Mouse (Mus musculus) kidney, embryonic 14.5 days (tissue): ENCODE results near the gene Il6ra. TPM values are rescaled to one million over a fixed set of nuclear protein-coding genes. Genes with fewer than 3 reads are reported as not detected.
A peak's percentile ranks its signal among the peaks of the same experiment; 100 is the strongest.

ENCODE experiments used
- ATAC-seq: fragments of 200-750 bp; cut with Nextera tagmentation; 2 replicates; pipeline ENCODE4 v1.8.0; 2017; ENCODE audit warnings: moderate number of reproducible peaks, mild to moderate bottlenecking, moderate TSS enrichment, moderate library complexity; ENCODE audit not compliant: low FRiP score, low TSS enrichment
- H3K27ac ChIP-seq: fragments of 300-500 bp; sonication (generic); 2 replicates; pipeline ENCODE4 v1.5.1; 2014; ENCODE audit warnings: low read depth, mild to moderate bottlenecking, low read length, moderate library complexity, mixed read lengths
- H3K27me3 ChIP-seq: fragments of 300-500 bp; sonication (generic); 2 replicates; pipeline ENCODE4 v1.6.1; 2014; ENCODE audit warnings: mild to moderate bottlenecking, low read length; ENCODE audit not compliant: control insufficient read depth, insufficient read depth
- H3K36me3 ChIP-seq: fragments of 300-500 bp; sonication (generic); 2 replicates; pipeline ENCODE4 v1.6.1; 2014; ENCODE audit warnings: low read length, mixed read lengths; ENCODE audit not compliant: control insufficient read depth, insufficient read depth
- H3K4me1 ChIP-seq: fragments of 300-500 bp; sonication (generic); 2 replicates; pipeline ENCODE4 v1.6.1; 2014; ENCODE audit warnings: low read length, mixed read lengths; ENCODE audit not compliant: control insufficient read depth, insufficient read depth
- H3K4me2 ChIP-seq: fragments of 300-500 bp; sonication (generic); replicated peaks from 2 replicates; pipeline ENCODE4 v1.6.1; 2014; ENCODE audit warnings: low read depth, mild to moderate bottlenecking, low read length
- H3K4me3 ChIP-seq: fragments of 300-500 bp; sonication (generic); 2 replicates; pipeline ENCODE4 v1.5.1; 2014; ENCODE audit warnings: mild to moderate bottlenecking, low read length
- H3K9ac ChIP-seq: fragments of 300-500 bp; sonication (generic); 2 replicates; pipeline ENCODE4 v1.6.1; 2014; ENCODE audit warnings: low read depth, mild to moderate bottlenecking, low read length, moderate library complexity
- H3K9me3 ChIP-seq: fragments of 300-500 bp; sonication (generic); 2 replicates; pipeline ENCODE4 v1.6.1; 2016; ENCODE audit warnings: low read length; ENCODE audit not compliant: control insufficient read depth
- WGBS: fragments of 180-500 bp; shearing (Covaris S2); extraction: QIAGEN DNeasy Blood & Tissue Kit; methylation state at CpG from one replicate; pipeline ENCODE4 v1.1.7; 2014; 5-methylcytosine and 5-hydroxymethylcytosine counted together
- polyA plus RNA-seq: library from polyadenylated mRNA; unstranded; fragments of >200 nt; fragmentation: Nextera tagmentation; extraction: Ambion mirVana; gene quantifications from 2 replicates; pipeline ENCODE4 v1.2.1, GENCODE M21; 2014

Il6ra gene
- polyA plus RNA-seq, 1 experiment from 2014 or later: 0.55 TPM

DNA sequence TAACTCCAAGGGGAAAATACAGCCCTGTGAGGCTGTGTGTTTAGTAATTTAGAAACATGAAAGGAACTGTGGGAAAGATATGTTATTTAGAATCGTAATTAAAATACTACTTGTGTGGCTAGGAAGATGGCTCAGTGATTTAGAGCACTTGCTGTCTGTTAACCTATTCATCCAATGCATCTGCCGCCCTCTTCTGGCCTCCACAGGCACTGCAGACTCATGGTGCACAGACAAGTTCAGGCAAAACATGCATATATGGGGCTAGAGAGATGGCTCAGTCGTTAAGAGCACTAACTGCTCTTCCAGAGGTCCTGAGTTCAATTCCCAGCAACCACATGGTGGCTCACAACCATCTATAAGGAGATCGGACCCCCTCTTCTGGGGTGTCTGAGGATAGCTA lies 70.7 kb downstream of the Il6ra start:
- Histone ChIP-seq H3K27ac (no peak overlapping the region), H3K4me1 (no peaks in the 10 kb centered on the region), H3K27me3 (no peaks in the 10 kb centered on the region), H3K4me2 (no peak overlapping the region), H3K36me3 (no peaks in the 10 kb centered on the region), H3K9ac (no peak overlapping the region), H3K4me3 (no peak overlapping the region), H3K9me3 (peaks cover 4% of the 10 kb centered on the region)
- no peak for ATAC-seq
- 72% methylated on average over 4 of the region's 4 CpGs for WGBS

DNA sequence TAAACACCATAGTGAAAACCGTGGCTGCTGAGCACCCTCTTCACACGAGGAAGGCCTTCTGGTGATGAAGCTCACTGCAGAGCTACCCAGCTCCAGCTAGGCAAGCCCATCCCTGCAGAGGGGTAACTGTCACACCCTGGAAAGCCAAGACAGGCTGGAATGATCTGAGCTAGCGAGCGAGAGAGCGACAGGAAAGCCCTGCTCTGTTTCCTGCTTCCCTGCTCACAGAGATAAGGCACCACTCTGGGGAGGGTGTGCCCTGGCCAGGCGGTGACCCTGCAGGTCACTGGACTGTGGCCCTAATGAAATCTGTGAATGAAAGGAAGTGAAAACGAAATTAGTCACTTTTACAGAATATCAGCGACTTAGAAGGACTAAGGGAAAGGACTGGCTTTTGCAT lies 77.6 kb downstream of the Il6ra start:
- H3K4me3 ChIP-seq: no peak overlapping the region
- ATAC-seq: no peak
- peaks cover 35% of the 10 kb centered on the region for H3K27me3 ChIP-seq
- H3K9ac ChIP-seq: no peak overlapping the region
- H3K4me1 ChIP-seq: no peaks in the 10 kb centered on the region
- H3K27ac ChIP-seq: no peak overlapping the region
- WGBS: 46% methylated on average over 8 of the region's 8 CpGs
- H3K4me2 ChIP-seq: no peak overlapping the region
- H3K36me3 ChIP-seq: no peaks in the 10 kb centered on the region
- H3K9me3 ChIP-seq: no peaks in the 10 kb centered on the region

DNA sequence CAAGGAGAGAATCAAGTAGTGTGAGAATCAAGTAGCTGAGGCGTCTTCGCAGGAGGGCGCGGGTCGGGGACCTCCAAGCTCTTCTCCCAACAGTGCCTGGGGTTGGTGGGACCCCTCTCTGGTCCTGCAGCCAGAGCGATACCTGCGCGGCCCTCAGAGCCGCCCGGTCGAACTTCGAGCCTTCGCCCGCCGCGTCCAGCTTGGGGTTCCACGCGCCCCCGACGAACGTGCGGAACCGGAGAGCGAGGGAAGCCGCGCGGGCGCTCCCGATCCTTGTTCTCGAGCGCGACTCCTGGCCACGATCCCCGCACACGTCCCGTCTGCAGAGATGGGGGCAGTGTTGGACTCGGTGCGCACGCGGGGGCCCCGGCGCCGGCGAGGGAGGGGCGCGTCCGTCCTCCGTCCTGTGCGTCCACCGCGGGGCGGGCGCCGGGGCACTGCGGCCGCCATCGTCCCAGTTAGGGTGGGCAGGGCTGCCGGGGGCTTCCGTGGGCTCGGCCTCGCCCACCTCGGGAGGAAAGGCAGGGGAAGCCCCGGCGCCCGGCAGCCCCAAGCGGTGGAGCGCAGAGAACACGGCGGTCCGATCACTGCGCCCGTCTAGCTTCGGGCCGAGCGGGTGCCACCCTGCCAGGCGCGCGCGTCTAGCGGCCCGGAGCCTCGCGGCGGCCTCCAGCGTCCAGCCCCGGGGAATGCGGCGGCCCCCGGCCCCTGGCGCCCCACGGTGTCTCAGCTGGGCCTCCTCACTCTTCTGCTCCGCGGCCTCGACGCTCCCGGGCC lies 82.0 kb downstream of the Il6ra start, which contains the start of gene She:
TSS of gene She (plus strand) at position 556 of the 777 bp plus-strand sequence.
- Histone ChIP-seq H3K4me1 (no peaks in the 10 kb centered on the region), H3K27ac (no peak within 1 kb of the TSS), H3K4me3 (peak within 1 kb of the TSS; percentile 55), H3K9ac (peak within 1 kb of the TSS; percentile 65), H3K9me3 (no peaks in the 10 kb centered on the region), H3K27me3 (peaks cover 56% of the 10 kb centered on the region), H3K4me2 (peak within 1 kb of the TSS; percentile 62), H3K36me3 (no peaks in the 10 kb centered on the region)
- peak; percentile 62; the same call in 1 of the 2 replicates for ATAC-seq
- WGBS: 2% methylated on average over 67 of the region's 96 CpGs

DNA sequence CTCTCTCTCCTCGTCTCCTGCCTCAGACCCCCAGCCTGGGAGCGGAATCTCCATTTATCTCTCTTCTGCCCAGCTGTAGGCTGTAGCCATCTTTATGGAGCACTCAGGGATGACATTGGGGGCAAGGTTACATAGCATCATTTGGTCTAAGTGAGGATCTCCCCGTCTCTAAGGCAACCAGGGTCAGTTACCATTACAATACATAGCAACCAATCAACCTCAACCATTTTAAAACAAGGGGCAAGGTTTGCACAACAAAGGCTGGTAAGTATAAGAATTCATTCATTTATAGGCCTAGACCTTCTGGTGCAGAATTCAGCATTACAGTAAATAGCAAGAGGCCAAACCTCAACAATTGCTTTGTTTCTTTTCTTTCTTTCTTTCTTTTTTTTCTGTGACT lies 86.7 kb downstream of the Il6ra start:
- no peak for ATAC-seq
- H3K27ac ChIP-seq: no peak overlapping the region
- peaks cover 30% of the 10 kb centered on the region for H3K27me3 ChIP-seq
- no peak overlapping the region for H3K4me2 ChIP-seq
- H3K4me1 ChIP-seq: no peaks in the 10 kb centered on the region
- no peaks in the 10 kb centered on the region for H3K36me3 ChIP-seq
- no peaks in the 10 kb centered on the region for H3K9me3 ChIP-seq
- WGBS: 52% methylated on average over 3 of the region's 3 CpGs
- no peak overlapping the region for H3K9ac ChIP-seq
- H3K4me3 ChIP-seq: no peak overlapping the region

DNA sequence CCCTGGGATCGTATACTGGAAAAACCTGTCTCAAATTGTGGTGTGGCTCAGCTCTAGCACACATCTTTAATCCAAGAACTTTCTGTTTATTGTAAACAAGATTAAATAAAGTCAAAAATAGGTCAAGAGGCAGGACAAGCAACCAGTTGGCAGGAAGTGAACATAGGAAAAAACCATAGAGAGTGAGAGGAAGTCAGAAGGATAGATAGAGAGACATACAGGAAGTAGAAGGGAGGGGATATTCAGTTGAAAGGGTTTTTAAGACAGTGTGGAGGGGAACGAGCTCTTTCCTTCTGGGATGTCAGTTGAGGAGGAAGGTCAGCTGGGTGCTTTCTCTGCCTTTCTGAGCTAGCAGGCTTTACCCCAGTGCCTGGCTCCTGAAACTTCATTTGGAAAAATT lies 89.4 kb downstream of the Il6ra start:
- Histone ChIP-seq H3K4me1 (no peaks in the 10 kb centered on the region), H3K4me2 (no peak overlapping the region), H3K9ac (no peak overlapping the region), H3K9me3 (no peaks in the 10 kb centered on the region), H3K4me3 (no peak overlapping the region), H3K36me3 (no peaks in the 10 kb centered on the region), H3K27me3 (peaks cover 3% of the 10 kb centered on the region; the same call in 1 of the 2 replicates), H3K27ac (no peak overlapping the region)
- WGBS: 57% methylated on average over 2 of the region's 2 CpGs
- no peak for ATAC-seq

DNA sequence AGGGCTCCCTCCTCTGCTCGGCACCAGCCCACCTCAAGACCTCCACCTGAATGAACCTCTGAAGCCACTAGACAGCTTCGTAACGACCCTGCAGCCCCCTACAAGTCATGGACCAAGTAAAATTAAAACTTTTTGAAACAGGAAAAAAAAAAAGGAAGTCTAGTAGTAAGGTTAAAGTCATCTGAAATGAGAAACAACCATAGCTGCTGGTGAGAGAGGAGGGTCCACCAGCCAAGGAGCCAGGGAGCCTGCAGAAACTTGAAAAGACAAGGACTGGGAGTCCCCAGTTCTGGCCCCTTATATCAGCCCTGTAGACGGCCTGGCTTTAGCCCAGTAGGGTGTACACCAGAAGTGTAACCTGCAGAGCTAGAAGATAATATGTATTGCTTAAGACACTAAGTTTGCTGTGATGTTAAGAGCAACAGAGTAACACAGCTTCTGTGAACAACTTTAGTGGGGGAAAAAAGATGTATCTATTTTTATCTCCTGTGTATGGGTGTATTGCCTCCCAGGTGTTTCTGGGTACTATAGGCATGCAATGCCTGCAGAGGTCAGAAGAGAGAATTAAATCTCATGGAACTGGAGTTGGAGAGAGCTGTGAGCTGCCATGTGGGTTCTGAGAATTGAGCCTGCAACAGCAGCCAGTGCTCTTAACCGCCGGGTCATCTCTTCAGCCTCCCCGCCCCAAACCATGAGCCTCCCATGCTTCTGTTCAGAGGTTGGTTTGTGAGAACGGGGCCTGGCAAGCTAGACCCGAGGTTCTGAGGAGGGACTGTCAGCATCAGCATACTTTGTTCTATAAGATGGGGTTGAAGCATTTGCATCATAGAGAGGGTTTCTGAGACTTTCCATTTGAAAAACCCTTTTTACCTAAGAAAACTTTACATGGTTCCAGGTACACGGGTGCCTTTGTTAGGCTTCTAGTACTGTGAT lies 91.2 kb downstream of the Il6ra start:
- no peak overlapping the region for H3K4me2 ChIP-seq
- H3K27ac ChIP-seq: no peak overlapping the region
- no peaks in the 10 kb centered on the region for H3K36me3 ChIP-seq
- WGBS: 78% methylated on average over 10 of the region's 10 CpGs
- no peak for ATAC-seq
- no peaks in the 10 kb centered on the region for H3K9me3 ChIP-seq
- H3K9ac ChIP-seq: no peak overlapping the region
- no peaks in the 10 kb centered on the region for H3K4me1 ChIP-seq
- no peak overlapping the region for H3K4me3 ChIP-seq
- H3K27me3 ChIP-seq: no peaks in the 10 kb centered on the region

DNA sequence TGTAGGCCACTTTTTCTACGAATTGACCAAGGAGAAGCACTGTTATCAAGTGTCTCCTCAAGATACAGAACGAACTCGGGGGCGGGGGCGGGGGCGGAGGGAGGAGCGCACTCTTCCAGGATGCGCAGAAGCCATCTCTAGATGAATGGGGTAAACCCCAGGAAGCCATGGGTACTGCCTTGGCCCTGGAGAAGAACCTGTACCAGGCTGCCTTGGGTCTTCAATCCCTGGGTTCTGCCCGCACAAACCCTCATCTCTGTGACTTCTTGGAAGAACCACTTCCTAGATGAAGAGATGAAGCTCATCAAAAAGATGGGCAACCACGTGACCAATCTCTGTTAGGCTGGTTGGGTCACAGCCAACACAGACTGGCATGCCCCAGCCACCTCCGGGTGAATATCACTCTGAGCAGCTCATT lies 91.9 kb downstream of the Il6ra start:
- H3K4me2 ChIP-seq: no peak overlapping the region
- H3K4me1 ChIP-seq: no peaks in the 10 kb centered on the region
- no peak for ATAC-seq
- no peaks in the 10 kb centered on the region for H3K9me3 ChIP-seq
- H3K36me3 ChIP-seq: no peaks in the 10 kb centered on the region
- H3K27ac ChIP-seq: no peak overlapping the region
- WGBS: 90% methylated on average over 11 of the region's 11 CpGs
- no peak overlapping the region for H3K4me3 ChIP-seq
- no peaks in the 10 kb centered on the region for H3K27me3 ChIP-seq
- H3K9ac ChIP-seq: no peak overlapping the region

DNA sequence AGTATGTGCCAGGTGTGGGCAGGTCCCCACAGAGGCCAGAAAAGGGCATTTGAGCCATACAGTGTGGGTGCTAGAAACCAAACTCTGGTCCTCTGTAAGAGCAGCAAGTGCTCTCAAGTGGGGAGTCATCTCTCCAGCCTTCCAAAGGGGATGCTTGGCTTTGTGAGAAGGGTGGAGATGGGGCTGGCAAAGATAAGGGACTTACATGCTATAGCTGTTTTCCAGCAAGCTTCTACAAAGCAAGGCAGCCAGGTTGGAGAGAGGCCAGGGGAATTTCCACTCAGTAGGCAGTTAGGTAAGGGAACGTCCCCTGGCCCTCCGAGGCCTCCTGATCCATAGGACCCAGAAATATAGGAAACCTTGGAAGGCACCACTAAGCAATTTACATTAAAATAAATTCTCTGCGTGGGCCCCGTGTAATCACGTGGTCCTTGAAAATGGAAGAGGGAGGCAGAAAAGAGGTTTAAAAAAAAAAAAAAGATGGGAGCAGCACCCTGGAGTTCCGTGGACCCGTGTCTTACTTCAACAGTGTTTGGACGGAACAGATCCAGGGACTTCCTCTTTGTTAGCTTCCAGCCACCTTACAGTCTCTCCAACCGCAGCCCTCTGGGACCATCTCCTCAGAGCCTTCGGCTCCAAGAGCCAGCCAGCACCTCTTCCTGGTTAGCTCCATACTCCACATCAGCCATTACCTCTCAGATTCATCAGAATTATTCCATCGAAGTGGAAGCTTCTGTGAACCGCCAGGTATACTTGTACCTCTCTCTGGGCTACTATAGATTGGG lies 92.5 kb downstream of the Il6ra start:
- Histone ChIP-seq H3K4me3 (no peak overlapping the region), H3K27ac (no peak overlapping the region), H3K4me1 (no peaks in the 10 kb centered on the region), H3K9ac (no peak overlapping the region), H3K4me2 (no peak overlapping the region), H3K36me3 (no peaks in the 10 kb centered on the region), H3K27me3 (no peaks in the 10 kb centered on the region), H3K9me3 (no peaks in the 10 kb centered on the region)
- 86% methylated on average over 12 of the region's 12 CpGs for WGBS
- no peak for ATAC-seq
